Mouse (Mus musculus) testis, adult 2 months (tissue): Measurements from ENCODE around the gene Pdzd7.

ENCODE experiments used
- CTCF ChIP-seq: fragments of 200-500 bp; IDR thresholded peaks from 2 replicates; pipeline ENCODE4 v1.5.1; 2012; ENCODE audit warnings: low read depth, mild to moderate bottlenecking, inconsistent platforms, low read length, moderate library complexity; ENCODE audit not compliant: control insufficient read depth, insufficient read depth, insufficient replicate concordance
- POLR2A ChIP-seq: fragments of 200-500 bp; IDR thresholded peaks from 2 replicates; pipeline ENCODE4 v1.6.1; 2012; ENCODE audit warnings: low read depth, mild to moderate bottlenecking, inconsistent platforms, low read length, moderate library complexity; ENCODE audit not compliant: control insufficient read depth

DNA sequence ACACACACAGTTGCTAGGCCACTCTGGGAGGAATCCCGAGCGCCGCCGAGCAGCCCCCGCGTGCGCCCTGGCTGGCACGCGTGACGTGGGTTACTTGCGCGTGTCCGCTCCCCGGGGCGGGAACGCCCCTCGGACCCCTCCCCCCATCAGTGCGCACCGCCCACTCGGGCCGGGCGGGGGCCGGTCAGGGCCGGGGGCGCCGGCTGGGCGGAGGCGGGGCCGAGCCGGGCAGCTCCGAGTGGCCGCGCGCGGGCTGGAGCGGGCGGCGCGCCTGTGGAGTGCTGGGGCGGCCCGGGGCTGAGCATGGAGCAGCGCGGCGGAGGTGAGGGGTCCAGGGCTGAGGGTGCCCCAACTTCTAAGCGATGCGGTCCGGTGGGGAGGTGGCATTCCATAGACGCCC is 27.6 kb downstream of the Pdzd7 start:
- no peak for TF ChIP-seq CTCF
- TF ChIP-seq POLR2A, result 0 out of 2 replicates have a peak, but pooled peaks have one; percentile 30
